Mouse (Mus musculus) heart, adult 11 months (tissue): Measurements from ENCODE around the gene Olfr52.
"Not testable (repeated sequence)": the region's sequence is repeated elsewhere in the genome, so short reads cannot be mapped to it uniquely, and the experiment has no call there.

ENCODE experiments used
- DNase-seq: peaks from one replicate; pipeline ENCODE4 v3.0.0; 2022

Olfr52 gene

GRCm38 (mm10) chr2:86185583-86185982 lies at the start of gene Olfr52:
Gene Olfr52, minus strand, starts transcription at chr2:86185683.
- no peak for DNase-seq

DNA sequence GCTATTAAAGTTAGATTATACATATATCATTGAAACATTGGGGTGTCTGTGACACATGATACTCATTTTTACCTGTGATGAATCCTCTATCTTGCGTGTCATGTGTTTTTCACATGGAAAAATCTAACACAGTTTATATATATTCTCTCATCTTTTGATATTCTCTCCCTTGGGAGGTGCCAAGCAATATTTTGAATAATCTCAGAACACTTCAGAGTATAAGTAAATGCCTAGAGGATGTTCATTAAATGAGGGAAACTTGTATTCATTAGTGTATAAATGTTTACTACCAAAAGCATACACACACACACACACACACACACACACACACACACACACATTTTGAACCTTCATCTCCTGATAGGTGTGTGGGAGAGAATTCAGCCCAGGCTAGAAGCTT lies 45.8 kb upstream of the Olfr52 start, which contains the start of gene Olfr1047:
Gene Olfr1047, minus strand, starts transcription at position 101 of the 400 bp plus-strand sequence.
- no peak for DNase-seq

GRCm38 (mm10) chr2:86219214-86219613 lies 33.7 kb upstream of the Olfr52 start, which contains the start of gene Olfr1046:
Gene Olfr1046, minus strand, starts transcription at chr2:86219314.
- no peak for DNase-seq

- DNase-seq, result no peak
Observed at GRCm38 (mm10) chr2:86202909-86203308, 17.4 kb upstream of the Olfr52 start, which contains the start of gene Olfr1045. Gene Olfr1045, minus strand, starts transcription at chr2:86203009.

DNA sequence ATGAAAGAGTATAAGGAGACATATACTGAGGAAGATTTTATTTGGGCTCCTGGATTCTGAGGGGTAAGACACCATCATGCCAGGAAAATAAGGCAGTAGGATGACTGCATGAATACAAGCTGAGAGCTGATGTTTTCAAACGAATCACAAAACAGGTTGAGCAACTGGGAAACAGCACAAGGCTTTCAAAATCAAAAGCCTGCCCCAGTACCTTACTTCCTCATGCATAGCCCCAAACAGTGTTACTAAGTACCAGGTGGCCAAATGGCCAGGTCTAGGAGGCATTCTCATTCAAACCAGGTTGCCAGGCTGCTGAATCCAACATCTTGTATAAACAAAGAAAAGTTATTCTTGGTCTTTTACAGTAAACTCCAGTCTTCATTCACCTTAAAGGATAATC lies 10.4 kb upstream of the Olfr52 start:
- DNase-seq, result no peak

DNA sequence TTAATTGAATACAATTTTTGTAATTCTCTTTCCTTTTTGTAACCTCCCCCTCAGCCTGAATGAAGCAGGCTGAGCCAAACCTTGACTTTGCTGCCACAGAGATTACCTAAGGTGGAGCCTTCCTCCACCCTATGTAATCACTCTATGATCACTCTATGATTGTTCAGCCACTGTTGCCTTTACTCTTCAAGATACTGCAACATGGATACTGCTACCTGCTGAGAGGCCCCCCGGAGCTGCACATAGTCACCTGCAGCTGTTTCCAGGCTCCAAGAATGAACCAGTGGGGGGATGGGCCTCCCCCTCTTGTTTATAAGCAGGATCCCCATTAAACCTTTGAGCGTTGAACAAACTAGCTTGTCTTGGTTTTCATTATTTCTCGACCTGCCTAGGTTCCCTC lies 5.5 kb downstream of the Olfr52 start:
- DNase-seq, result no peak

DNA sequence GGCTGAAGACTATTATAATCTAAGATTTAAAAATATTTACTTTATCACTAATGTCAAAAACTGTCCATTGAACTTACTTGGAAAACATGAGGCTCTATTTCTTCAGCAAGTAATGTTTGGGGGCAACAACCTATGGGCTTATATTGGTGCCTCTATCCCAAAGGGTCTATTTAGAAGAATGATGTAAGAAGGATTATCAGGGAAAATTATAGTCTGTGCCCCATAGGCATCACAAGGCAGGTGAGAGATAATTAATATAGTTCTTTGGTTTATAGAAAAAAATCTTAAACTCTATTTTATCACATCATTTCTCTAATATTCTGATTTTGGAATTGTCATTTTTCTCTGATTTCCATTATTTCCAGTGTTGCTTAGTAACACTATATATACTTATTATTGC lies 7.8 kb downstream of the Olfr52 start, which contains the start of gene Olfr1044:
Gene Olfr1044, minus strand, starts transcription at position 101 of the 400 bp plus-strand sequence.
- no peak for DNase-seq

GRCm38 (mm10) chr2:86175422-86175821 lies 10.1 kb downstream of the Olfr52 start:
- DNase-seq, result not testable (repeated sequence)

- no peak for DNase-seq
Observed at GRCm38 (mm10) chr2:86167422-86167821, 18.1 kb downstream of the Olfr52 start, which contains the start of gene Olfr1043. Gene Olfr1043, minus strand, starts transcription at chr2:86167522.

- DNase-seq, result no peak
Observed at GRCm38 (mm10) chr2:86161738-86162137, 23.7 kb downstream of the Olfr52 start, which contains the start of gene Olfr1042. Gene Olfr1042, minus strand, starts transcription at chr2:86161838.

GRCm38 (mm10) chr2:86146632-86147031 lies 38.9 kb downstream of the Olfr52 start, which contains the start of gene Olfr1040:
Gene Olfr1040, minus strand, starts transcription at chr2:86146732.
- no peak for DNase-seq

DNA sequence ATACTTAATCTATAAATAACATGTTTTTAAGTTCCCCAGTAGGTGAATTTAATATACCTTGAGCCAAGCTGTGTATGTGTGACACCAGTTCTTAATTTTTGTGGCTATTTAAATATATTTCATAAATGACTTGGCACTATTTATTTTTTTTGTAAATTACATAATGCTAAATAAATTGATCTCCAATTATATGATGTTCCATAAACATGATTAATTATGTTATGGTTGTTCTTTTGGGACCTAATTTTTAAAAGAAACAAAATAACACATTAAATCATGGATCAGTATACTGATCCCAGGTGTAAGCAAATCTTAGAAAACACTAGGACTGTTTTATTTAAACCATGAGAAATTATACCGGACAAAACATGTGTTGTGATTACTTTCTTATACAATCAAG lies 49.7 kb downstream of the Olfr52 start, which contains the start of gene Olfr1039:
Gene Olfr1039, minus strand, starts transcription at position 101 of the 400 bp plus-strand sequence.
- DNase-seq, result no peak
